Mouse (Mus musculus): ENCODE measurements around the gene Tbc1d21.

DNA sequence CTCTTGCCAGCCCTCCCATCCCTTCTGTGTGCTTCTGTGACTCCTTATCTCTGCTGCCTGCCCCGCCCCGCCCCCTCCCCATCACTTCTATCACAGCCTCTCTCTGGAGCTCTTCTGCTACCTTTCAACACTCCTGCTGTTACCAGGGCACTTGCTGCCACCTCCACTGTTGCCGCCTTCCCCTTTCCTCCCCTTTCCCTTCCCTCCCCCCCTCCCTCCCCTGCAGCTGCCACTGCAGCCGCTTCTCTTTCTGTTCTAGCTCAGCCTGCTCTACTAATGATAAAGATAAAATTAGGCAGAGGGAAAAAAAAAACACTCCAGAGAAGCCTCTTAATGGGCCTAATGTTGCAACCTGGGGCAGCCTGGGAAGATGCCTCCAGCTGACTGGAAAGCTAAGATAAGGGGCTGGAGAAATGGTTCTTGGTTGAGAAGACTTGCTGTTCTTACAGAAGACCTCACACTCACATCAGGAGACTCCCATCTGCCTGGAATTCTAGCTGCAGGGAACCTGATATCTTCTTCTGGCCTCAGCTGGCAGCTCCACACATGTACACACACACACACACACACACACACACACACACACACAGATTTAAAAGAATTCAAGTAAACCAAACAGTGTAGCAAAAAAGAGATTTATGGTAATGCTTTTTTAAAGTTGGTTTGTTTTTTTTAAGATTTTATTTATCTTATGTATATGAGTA, 43.6 kb downstream of the Tbc1d21 start:
- TF ChIP-seq POLR2A (IDR thresholded peaks at IDR 0.05; ENCODE audit: control insufficient read depth, extremely low read depth, insufficient read depth, low read length, poor library complexity) (no peak), CTCF (IDR thresholded peaks at IDR 0.05; ENCODE audit: borderline replicate concordance, control insufficient read depth, extremely low read depth, insufficient read depth, low read length, poor library complexity) (no peak)

All from thymus, adult 2 months (tissue).